Mouse (Mus musculus) spleen, postnatal 10 days (tissue): ENCODE data around the gene Sox30.
"Not testable (repeated sequence)": the region's sequence is repeated elsewhere in the genome, so short reads cannot be mapped to it uniquely, and the experiment has no call there.

ENCODE experiments used
- DNase-seq, 2 experiments: peaks; one replicate each; pipeline ENCODE4 v3.0.0; 2021 to 2022; ENCODE audit warnings: low spot score in 2 of 2

Gene Sox30

DNA sequence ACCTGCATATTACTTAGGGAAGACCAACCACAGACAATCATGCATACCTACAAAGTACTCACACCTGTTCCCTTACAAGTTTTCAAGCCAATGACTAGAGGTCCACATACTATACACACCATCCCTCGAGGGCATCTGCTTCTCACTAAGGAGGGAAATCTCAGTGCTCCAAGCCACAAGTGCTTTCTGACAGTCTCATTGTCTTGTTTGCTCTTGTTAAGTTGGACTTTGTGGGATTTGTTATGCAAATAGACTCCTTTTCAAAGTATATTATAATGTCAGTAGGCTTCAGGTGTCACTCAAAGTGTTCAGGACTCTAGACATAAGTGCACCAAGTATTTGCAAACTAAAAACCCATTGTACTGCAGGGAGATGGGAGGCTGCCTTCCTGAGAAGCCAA lies 40.1 kb downstream of the Sox30 start:
- no peak for DNase-seq

DNA sequence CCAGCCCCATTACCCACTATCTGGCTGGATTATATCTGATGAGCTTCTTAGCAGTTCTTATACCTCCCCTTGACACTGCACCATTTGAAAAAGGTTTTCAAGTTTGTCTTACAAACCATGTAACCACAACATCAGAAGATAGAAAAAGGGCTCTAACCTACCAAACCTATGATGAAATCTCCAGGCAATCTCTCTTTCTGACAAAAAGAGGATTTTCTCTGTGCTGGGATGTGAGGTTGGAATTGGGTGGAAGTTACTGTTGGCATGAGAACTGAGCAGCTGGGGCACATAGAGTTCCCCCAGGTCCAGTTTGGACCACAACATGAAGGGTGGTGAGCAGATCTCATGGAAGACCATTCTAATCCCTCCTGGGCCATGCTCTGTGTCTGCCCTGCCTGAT lies 41.7 kb downstream of the Sox30 start:
- no peak for DNase-seq

DNA sequence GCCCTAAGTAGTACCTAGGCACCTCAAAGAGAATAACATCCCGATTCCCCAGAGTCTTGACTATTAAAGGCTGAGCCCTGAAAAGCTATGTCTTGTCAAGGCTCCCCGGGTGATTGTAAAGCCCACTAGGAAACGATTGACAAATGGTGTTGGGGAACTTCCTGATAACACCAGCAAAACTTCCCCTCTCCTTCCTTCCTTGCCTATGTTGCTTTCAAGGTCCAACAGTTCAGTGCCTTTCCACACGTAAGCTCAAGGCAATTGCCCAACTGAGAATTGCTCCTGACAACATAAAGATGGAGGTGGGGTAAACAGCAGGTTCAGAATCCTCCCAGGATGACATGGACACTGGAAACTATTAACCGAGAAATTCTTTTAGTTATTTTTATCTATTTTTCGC lies 42.9 kb downstream of the Sox30 start:
- DNase-seq: no peak

DNA sequence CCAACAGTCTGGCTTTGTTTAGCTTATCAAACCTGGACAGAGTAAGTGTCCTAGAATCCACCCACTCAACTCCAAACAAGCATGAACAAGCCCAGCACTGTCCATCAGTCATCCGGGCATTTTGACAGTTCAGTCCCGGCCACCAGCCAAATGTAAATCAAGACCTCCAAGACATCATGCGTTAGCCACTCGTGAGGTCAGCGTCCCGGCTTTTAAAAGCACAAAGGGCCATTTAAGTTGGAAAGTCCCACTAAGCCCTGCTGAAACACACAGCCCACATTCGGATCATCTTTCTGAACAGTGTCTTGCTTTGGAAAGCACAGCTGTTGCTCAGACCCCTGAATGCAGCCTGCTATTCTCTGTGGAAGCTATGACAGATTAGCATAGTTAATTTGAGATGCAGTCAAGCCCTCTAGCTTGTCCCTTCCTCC lies 45.9 kb downstream of the Sox30 start:
- no peak for DNase-seq

DNA sequence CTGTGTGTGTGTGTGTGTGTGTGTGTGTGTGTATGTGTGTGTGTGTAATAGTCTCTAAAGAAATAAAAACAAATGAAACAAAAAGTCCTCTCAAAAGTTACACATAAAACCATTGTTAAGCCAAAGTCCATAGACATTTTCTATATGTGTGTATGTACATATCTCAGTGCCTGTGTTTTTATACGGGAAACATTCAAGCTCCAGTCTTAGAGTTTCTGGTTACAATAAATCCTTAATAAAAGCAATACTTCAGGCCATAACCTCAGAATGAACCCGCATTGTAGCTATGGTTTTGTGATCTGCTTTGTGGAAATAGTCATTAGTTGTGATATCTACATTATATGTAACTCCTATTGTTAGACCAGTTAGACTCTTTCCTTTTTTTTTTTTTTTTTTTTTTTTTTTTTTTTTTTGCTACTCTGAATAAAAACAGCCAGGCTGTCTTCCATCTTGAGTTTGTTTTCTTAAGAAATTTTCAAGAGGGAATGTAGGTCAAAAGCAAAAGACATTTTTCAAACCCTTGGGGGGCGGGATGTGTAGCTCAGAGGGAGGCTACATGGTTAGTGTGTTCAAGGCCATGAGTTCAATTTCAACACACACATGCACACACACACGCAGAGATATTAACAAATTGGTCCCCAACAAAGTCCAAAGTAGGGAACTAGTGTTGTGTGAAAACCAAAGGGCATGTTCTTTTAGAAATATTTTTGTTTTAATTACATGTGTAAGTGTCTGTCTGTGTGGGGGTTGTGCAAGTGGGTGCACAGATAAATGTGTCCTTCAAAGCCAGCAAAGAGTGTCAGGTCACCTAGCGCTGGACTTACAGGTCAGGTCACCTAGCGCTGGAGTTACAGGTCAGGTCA lies 48.1 kb downstream of the Sox30 start:
- no peak for DNase-seq

DNA sequence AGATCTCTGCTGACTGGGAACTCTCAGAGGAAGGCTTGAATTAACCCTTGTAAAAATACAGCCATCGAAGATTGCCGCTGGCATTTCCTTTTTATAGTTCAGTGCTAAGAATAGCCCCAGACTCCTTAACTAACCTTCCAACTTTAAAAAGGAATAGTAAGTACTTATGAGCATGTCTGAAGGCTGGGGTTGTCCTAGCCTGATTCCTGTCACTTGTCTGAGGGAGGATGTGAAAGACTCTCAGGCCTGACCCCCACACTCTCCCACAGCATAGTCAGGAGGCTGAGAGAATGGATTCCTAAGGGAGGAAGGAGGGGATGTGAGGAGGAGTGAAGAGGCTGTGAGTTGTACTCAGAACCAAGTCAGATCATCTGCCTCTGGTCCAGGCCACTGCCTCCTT lies 49.4 kb downstream of the Sox30 start:
- DNase-seq: no peak

DNA sequence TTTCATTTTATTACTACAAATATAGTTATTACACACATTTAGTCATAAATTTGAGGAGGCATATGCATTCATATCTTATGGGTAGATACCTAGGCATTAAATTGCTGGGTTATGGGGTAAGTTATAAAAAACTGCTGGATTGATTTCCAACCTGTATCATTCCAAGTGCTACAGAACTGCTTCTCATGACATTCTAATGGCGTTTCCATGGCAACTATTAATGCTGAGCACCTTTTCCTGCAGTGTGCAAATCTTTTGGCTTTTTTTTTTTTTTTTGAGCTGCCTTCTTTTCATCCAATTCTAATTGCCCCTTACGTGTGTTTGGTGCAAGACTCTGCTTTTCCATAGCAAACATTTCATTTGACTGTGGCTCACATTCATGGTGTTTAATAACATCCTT lies 49.9 kb downstream of the Sox30 start:
- no peak for DNase-seq

DNA sequence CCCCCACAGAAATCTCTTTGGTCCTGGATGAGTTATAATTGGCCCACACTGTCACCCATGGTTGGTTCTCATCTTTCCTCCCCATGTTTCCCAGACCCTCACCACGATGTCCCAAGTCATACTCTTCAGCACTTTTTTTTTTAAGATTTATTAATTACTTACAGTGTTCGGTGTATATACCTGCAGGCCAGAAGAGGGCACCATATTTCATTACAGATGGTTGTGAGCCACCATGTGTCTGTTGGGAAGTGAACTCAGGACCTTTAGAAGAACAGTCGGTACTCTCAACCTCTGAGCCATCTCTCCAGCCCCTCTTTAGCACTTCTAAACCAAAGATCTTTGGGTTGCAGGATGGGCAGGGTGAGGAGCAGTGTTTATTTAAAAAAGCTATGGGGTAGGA lies 51.4 kb downstream of the Sox30 start:
- no peak for DNase-seq

DNA sequence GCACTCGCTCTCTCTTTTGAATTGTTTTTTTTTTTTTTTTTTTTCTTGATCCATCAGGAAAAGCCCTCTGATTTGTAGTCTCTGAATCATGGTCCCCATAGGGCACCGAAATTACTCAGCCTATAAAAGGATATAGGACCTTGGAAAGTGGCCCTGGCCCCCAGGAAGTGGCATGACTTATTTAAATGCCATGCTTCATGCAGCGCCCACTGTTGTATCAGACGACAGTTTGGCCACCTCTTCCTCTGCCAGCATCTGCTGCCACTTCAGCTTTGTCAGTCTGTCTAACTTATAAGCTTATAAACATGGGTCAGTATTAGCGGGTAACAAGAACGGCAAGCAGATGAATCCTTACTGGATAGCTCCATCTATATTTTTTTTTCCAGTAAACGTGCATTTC lies 52.8 kb downstream of the Sox30 start:
- no peak for DNase-seq

DNA sequence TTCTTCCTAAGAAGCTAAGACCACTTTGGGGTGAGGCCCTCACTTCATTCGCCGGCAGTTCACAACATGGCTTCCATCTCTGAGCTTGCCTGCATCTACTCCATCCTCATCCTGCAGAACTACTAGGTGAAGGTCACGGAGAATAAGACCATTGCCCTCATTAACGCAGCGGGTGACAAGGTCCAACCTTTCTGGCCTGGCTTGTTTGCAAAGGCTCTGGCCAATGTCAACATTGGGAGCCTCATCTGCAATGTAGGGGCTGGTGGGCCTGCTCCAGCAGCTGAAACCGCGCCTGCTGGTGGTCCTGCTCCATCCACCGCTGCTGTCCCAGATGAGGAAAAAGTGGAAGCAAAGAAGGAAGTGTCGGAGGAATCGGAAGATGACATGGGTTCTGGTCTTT lies 56.3 kb downstream of the Sox30 start:
- no peak for DNase-seq

DNA sequence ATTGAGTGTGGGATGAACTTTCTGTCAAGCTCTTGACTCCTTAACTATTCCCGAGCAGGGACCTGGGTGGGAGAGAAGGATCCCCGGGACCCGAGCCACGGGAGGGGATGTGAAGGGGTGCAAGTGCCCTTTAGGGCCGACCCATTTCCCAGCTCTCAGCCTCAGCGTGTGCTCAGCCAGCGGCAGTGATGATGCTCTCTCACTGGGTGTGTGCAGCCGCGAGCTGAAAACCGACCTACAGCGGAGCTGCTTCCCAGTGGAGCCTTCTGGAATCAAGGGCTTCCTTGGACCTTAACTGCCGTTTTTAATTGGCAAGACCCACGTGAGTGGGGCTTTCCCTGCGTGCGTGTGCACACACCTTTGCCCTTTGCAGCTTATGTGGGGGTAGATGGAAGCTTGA lies 58.8 kb downstream of the Sox30 start:
- DNase-seq: no peak

DNA sequence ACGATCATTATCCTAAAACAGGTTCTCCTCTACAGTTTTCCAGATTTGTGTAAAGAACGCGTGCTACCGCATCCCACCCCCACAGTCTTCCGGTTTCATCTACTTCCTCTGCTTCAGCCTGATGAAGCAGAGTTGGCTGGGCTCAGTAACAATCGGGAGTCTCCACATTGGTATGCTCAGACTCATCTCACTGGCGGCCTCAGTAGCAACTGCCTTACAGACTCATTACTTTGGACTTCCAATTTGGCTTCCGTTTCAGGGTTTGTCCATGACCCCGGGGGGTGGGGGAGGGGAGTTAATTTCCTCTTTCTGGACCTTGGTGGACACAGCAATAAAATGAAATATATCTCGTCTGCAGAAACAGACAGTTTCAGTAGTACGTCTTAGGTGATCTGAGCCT lies 59.2 kb downstream of the Sox30 start:
- peak in 1 of 2 experiments; percentile 33 for DNase-seq

DNA sequence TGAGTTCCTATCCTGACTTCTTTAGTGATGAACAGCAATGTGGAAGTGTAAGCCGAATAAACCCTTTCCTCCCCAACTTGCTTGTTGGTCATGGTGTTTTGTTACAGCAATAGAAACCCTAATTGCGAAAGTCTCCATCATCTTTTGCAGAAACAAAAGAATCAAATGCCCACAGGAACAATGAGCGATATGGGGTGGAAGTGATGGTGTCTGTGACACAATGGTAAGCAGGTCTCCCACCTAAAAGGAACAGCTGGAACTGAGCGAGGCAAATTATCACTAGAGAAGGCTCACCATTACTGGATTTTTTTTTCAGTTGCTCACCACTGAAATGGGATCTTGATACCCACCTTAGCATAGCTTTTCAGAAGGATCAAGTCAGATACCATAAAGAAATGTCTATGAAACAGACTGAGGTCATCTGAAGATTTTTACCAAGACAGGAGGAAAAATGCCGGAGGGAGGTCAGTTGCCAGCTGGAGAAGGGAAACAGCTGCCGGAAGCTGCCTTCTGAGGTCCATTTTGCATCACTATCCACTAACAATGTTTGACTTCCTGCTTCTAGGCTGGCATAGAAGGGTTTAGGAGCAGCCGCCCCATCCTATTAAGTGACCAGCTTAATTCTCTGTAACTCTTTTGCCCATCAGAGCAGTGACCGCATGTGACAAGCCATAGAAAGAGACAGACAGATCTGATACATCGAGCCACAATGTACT lies 60.9 kb downstream of the Sox30 start:
- no peak for DNase-seq

DNA sequence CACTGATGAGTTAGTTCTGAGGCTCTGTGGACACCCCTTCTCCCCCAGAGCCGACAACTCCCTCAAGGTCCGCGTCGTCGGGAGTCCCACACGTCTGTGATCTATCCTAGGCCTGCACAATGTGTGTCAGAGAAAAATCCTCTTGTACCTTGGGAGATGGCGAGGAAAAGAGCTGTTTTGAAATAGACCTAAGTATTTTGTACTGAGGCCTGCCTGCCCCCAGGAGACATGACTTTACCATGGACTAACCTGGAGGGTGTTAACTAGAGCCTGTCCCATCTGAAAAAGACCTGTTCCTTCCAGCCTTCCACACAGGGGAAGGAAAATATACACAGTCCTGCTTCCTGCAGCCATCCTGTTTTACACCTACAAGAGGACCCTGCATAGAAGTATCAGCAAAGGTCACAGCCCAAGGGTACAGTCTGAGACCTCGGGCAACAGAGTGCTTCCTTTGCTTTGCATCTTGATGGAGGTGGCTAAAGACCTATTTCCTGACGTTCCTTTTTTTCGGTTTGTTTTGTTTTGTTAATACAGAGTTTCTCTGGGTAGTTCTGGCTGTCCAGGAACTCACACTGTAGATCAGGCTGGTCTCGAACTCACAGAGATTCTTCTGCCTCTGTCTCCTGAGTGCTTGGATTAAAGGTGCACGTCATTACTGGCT lies 61.6 kb downstream of the Sox30 start:
- no peak for DNase-seq

DNA sequence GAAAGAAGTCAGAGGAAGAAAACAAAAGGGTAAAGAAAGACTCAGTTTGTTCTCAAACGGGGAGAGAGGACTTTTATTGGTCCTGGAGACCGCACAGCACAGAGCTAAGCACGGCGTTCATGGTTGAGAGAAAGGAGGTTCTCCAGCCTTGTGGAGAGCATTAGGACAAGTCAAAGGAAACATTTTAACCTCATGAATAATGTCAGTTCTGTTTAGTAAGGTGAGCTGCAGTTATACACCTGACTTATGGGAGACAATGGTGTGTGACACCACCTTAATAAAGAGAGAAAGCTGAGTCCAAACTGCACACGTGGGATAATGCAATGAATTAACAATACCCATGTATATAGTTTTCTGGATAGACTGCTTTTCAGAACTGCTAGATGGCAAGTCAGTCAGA lies 64.7 kb downstream of the Sox30 start:
- DNase-seq: no peak

DNA sequence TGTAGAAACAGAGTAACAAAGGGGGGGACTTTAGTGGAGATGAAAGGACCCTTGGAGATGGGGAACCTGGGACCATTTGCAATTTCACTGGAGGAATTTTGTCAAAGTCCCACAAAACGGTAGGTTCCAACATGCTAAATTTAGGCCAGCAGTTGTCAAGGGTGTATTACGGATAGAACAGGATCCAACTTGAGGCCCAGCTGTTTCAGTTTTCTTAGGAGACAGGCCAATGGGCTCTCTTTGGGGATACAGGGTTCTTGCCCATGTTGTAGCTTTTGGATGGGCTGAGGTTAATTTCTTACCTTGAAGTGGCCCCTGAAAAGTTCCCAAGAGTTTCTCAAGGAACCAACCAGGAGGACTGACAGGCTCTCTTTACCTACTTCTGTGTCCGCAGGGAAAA lies 67.2 kb downstream of the Sox30 start:
- no peak for DNase-seq

DNA sequence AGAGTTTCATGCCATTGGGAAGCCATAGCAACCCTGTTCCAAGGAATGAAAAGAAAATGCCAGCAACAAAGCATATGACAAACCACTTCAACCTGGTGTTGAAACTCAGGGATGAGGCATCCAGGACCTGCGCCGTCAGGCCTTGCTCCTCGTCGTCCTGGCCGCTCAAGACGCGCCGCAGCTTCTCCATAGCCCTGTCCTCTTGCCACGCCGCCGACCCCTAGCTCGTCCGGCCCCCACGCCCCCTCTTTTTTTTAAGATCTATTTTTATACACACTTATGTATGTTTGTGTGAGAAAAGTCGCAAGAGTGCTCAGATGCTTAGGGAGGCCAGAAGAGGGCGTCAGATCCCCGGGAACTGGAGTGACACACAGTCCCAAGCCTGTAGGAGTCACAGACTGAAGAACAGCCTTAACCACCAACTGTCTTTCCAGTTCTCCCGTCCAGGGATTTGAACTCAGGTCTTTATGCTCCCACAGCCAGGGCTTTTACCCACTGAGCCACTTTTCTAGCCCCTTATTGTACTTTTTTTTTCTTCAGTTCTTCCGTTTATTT lies 72.1 kb downstream of the Sox30 start, which contains the start of gene Gm12166:
Gene Gm12166, minus strand, starts transcription at position 217 of the 555 bp plus-strand sequence.
- DNase-seq: peak in 1 of 2 experiments; percentile 79

DNA sequence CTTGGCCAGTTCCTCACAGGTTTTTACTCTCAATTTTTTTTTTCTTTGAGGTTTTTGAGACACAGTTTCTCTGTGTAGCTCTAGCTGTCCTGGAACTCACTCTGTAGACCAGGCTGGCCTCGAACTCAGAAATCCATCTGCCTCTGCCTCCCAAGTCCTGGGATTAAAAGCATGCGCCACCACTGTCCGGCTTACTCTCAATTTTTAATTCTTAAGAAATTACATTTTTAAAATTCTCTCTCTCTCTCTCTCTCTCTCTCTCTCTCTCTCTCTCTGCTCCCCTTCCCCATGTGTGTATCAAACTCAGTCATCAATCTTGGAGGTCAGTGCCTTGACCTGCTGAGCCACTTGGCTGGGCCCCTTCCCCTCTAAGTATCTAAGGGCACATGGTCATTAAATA lies 73.3 kb downstream of the Sox30 start:
- not testable (repeated sequence) for DNase-seq

DNA sequence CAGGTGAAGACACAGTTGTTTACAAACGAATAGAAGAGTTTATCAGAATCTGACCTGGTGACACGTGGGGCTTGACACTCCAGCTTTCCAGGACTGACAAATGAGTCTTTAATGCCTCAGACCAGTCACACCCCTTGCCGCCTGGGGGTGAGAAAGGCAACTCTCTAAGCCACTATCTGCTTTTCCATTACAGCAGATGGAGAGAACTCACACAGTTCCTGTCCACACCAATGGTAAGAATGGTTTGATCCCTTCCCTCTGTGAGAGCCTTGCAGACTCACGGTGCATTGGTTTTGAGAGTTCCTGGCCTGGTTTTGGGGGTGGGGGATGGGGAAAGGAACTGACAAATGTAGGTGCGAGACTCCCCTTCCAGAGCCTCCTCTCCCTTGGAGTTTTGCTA lies 74.2 kb downstream of the Sox30 start:
- no peak for DNase-seq

DNA sequence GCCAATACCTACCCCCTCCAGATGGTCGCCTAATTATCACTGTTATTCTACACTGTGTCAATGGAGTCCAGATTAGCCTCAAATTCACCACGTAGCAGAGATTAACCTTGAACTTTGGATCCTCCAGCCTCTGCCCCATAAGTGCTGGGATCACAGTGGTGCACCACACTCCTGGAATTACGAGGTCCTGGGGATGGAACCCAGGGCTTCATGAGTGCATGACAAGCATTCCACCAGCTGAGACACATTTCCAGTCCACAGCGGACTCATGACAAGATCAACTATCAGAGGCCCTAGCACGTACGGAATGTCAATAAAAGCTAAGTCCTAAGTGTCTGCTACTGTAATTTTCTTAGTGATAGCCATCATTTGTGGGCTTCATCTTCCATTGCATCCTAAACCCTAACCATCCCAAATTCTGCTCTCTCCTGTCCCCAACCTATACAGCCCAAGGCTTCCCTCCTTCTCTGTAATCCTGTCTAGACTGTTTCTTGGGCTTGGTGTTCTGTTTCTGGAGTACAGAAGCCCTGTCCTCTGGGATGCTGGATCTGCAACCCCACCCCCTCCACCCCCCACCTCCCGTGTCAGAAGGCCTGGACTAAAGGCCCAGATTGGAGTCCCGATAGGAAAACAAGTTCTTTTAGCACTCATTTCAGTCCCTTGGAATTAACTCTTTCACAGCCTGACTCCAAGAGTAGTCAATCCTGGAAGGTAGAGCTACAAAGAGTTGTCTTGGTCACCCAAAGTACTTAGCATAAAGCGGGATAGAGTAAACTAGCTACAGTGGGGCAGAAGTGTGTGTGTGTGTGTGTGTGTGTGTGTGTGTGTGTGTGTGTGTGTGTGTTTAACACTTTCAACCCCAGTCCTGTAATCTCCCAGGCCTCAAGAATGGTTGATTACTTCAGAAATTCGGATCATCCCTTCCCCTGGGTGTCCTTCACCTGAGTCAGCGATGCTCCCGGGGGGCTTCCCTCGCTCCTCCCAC lies 75.1 kb downstream of the Sox30 start:
- DNase-seq: no peak
